Mouse (Mus musculus): ENCODE results near the gene Dhh.

The Dhh gene

GRCm38 (mm10) chr15:98851229-98851818 lies 47.0 kb downstream of the Dhh start:
- no peak for DNase-seq (ENCODE audit: low spot score in 2 of 2)

- no peak for DNase-seq (ENCODE audit: low spot score in 2 of 2)
Measured at GRCm38 (mm10) chr15:98850668-98851067, 47.7 kb downstream of the Dhh start.

- DNase-seq (ENCODE audit: low spot score in 2 of 2) = no peak
Measured at GRCm38 (mm10) chr15:98849956-98850600, 48.3 kb downstream of the Dhh start.

- no peak for DNase-seq (ENCODE audit: low spot score in 2 of 2)
Measured at GRCm38 (mm10) chr15:98849165-98849564, 49.2 kb downstream of the Dhh start.

GRCm38 (mm10) chr15:98846140-98846539 lies 52.2 kb downstream of the Dhh start:
- DNase-seq (ENCODE audit: low spot score in 2 of 2) = no peak

- no peak for DNase-seq (ENCODE audit: low spot score in 2 of 2)
Measured at GRCm38 (mm10) chr15:98845149-98845548, 53.2 kb downstream of the Dhh start.

- DNase-seq (ENCODE audit: low spot score in 2 of 2) = no peak
Measured at GRCm38 (mm10) chr15:98843595-98844223, 54.6 kb downstream of the Dhh start.
